Mouse (Mus musculus): ENCODE results near the gene Btbd35f15. TPM values are rescaled to one million over a fixed set of nuclear protein-coding genes. Genes with fewer than 3 reads are reported as not detected.
"Not testable (repeated sequence)": the region's sequence is repeated elsewhere in the genome, so short reads cannot be mapped to it uniquely, and the experiment has no call there.

Gene Btbd35f15
- not detected in 2 replicates for polyA plus RNA-seq (2014; fragmentation: Nextera tagmentation; extraction: Ambion mirVana)

- not testable (repeated sequence) for H3K9ac ChIP-seq (ENCODE audit: low read depth, low read length); H3K9me3 ChIP-seq (ENCODE audit: control insufficient read depth, low read length); H3K4me1 ChIP-seq (ENCODE audit: control insufficient read depth, insufficient read depth, low read length); H3K27ac ChIP-seq (ENCODE audit: low read depth, low read length); H3K27me3 ChIP-seq (ENCODE audit: control insufficient read depth, insufficient read depth, low read length); ATAC-seq (ENCODE audit: low FRiP score, low TSS enrichment); H3K4me3 ChIP-seq (ENCODE audit: low read length); H3K36me3 ChIP-seq (ENCODE audit: control insufficient read depth, insufficient read depth, low read length); H3K4me2 ChIP-seq (replicated peaks; ENCODE audit: low read depth, low read length)
- WGBS = no CpG with 5 or more reads among the region's 3 CpGs
These were observed at the start of gene Btbd35f15 for GRCm38 (mm10) chrX:33577214-33577613. Btbd35f15 (minus strand) TSS chrX:33577314.

Other genes with a start within 250 kb of the Btbd35f15 start
- gene Btbd35f13, start 79.9 kb upstream of the Btbd35f15 start, polyA plus RNA-seq (2014; fragmentation: Nextera tagmentation; extraction: Ambion mirVana) = not detected in 2 replicates
- gene Btbd35f14, start 125.0 kb upstream of the Btbd35f15 start, polyA plus RNA-seq (2014; fragmentation: Nextera tagmentation; extraction: Ambion mirVana) = not detected in 2 replicates

All from kidney, embryonic 14.5 days (tissue).